11 mouse cellular contexts compared by ENCODE assay signal in genomic region chr10:20039531-20039930, GRCm38 (mm10).
"Had no signal": no experiment of that assay in that cellular context is flagged by ENCODE, and none has a peak within 500 bp of the region (broad histone marks: within the 10 kb centered on the region; RNA-seq: fewer than 3 reads in every experiment).

No protein-coding gene starts in this region.

- DNase-seq: right cerebral cortex, adult 18-20 months; right cerebral cortex, postnatal 14 days; right cerebral cortex, postnatal 25 days; right cerebral cortex, postnatal 4 days; spleen, adult 18-20 months; thymus, adult 18-20 months; thymus, adult 2 months; thymus, postnatal 14 days; thymus, postnatal 25 days; thymus, postnatal 36 days; thymus, postnatal 4 days had no signal
